Mouse (Mus musculus): ENCODE results near the gene Pex11g. TPM values are rescaled to one million over a fixed set of nuclear protein-coding genes. Genes with fewer than 3 reads are reported as not detected.

Pex11g gene
- polyA plus RNA-seq, 1 experiment: 0.06 TPM

- no peaks in the 10 kb centered on the region for H3K27me3 ChIP-seq (ENCODE audit: control insufficient read depth)
- H3K4me3 ChIP-seq (replicated peaks): no peak overlapping the region
- peaks cover 17% of the 10 kb centered on the region for H3K4me1 ChIP-seq (ENCODE audit: control insufficient read depth)
- H3K9me3 ChIP-seq (ENCODE audit: control insufficient read depth, low read length): no peaks in the 10 kb centered on the region
- TF ChIP-seq GATA1 (IDR thresholded peaks at IDR 0.05; ENCODE audit: low read length) (no peak), TAL1 (IDR thresholded peaks at IDR 0.05; ENCODE audit: low read length) (no peak)
- H3K36me3 ChIP-seq (ENCODE audit: control insufficient read depth): peaks cover 6% of the 10 kb centered on the region; the same call in 1 of the 2 replicates
Measured at GRCm38 (mm10) chr8:3463248-3463647, 4.2 kb downstream of the Pex11g start.

- Histone ChIP-seq H3K9me3 (ENCODE audit: control insufficient read depth, low read length) (no peaks in the 10 kb centered on the region), H3K36me3 (ENCODE audit: control insufficient read depth) (peaks cover 76% of the 10 kb centered on the region)
- TF ChIP-seq TAL1 (IDR thresholded peaks at IDR 0.05; ENCODE audit: low read length) (no peak), GATA1 (IDR thresholded peaks at IDR 0.05; ENCODE audit: low read length) (no peak)
Measured at GRCm38 (mm10) chr8:3451992-3452391, 15.5 kb downstream of the Pex11g start.

GRCm38 (mm10) chr8:3450670-3451069 is 16.8 kb downstream of the Pex11g start:
- H3K4me1 ChIP-seq (ENCODE audit: control insufficient read depth): no peaks in the 10 kb centered on the region
- TF ChIP-seq GATA1 (IDR thresholded peaks at IDR 0.05; ENCODE audit: low read length) (no peak), TAL1 (IDR thresholded peaks at IDR 0.05; ENCODE audit: low read length) (no peak)
- H3K27me3 ChIP-seq (ENCODE audit: control insufficient read depth): no peaks in the 10 kb centered on the region
- H3K36me3 ChIP-seq (ENCODE audit: control insufficient read depth): peaks cover 71% of the 10 kb centered on the region
- H3K4me3 ChIP-seq (replicated peaks): no peak overlapping the region
- no peaks in the 10 kb centered on the region for H3K9me3 ChIP-seq (ENCODE audit: control insufficient read depth, low read length)

More at GRCm38 (mm10) chr8:3451992-3452391, 15.5 kb downstream of the Pex11g start:
- no peak overlapping the region for H3K4me3 ChIP-seq (replicated peaks)
- no peaks in the 10 kb centered on the region for H3K4me1 ChIP-seq (ENCODE audit: control insufficient read depth)
- no peaks in the 10 kb centered on the region for H3K27me3 ChIP-seq (ENCODE audit: control insufficient read depth)

- Histone ChIP-seq H3K4me1 (ENCODE audit: control insufficient read depth) (no peaks in the 10 kb centered on the region), H3K27me3 (ENCODE audit: control insufficient read depth) (no peaks in the 10 kb centered on the region), H3K36me3 (ENCODE audit: control insufficient read depth) (peaks cover 65% of the 10 kb centered on the region), H3K4me3 (replicated peaks) (no peak overlapping the region), H3K9me3 (ENCODE audit: control insufficient read depth, low read length) (no peaks in the 10 kb centered on the region)
- TF ChIP-seq TAL1 (IDR thresholded peaks at IDR 0.05; ENCODE audit: low read length): no peak
- TF ChIP-seq GATA1 (IDR thresholded peaks at IDR 0.05; ENCODE audit: low read length): no peak
Measured at GRCm38 (mm10) chr8:3449226-3449625, 18.3 kb downstream of the Pex11g start.

- H3K36me3 ChIP-seq (ENCODE audit: control insufficient read depth): peaks cover 46% of the 10 kb centered on the region
- H3K27me3 ChIP-seq (ENCODE audit: control insufficient read depth): no peaks in the 10 kb centered on the region
- TF ChIP-seq GATA1 (IDR thresholded peaks at IDR 0.05; ENCODE audit: low read length): no peak
- H3K4me1 ChIP-seq (ENCODE audit: control insufficient read depth): peaks cover 6% of the 10 kb centered on the region
- no peak overlapping the region for H3K4me3 ChIP-seq (replicated peaks)
- H3K9me3 ChIP-seq (ENCODE audit: control insufficient read depth, low read length): no peaks in the 10 kb centered on the region
Measured at GRCm38 (mm10) chr8:3439510-3439909, 28.0 kb downstream of the Pex11g start.

GRCm38 (mm10) chr8:3436492-3436891 is 31.0 kb downstream of the Pex11g start:
- peaks cover 61% of the 10 kb centered on the region for H3K36me3 ChIP-seq (ENCODE audit: control insufficient read depth)
- H3K27me3 ChIP-seq (ENCODE audit: control insufficient read depth): no peaks in the 10 kb centered on the region
- no peak overlapping the region for H3K4me3 ChIP-seq (replicated peaks)
- peaks cover 6% of the 10 kb centered on the region for H3K4me1 ChIP-seq (ENCODE audit: control insufficient read depth)
- no peak for TF ChIP-seq GATA1 (IDR thresholded peaks at IDR 0.05; ENCODE audit: low read length)
- TF ChIP-seq TAL1 (IDR thresholded peaks at IDR 0.05; ENCODE audit: low read length): no peak
- H3K9me3 ChIP-seq (ENCODE audit: control insufficient read depth, low read length): no peaks in the 10 kb centered on the region

- no peak for TF ChIP-seq GATA1 (IDR thresholded peaks at IDR 0.05; ENCODE audit: low read length)
- no peak for TF ChIP-seq TAL1 (IDR thresholded peaks at IDR 0.05; ENCODE audit: low read length)
- H3K4me1 ChIP-seq (ENCODE audit: control insufficient read depth): peaks cover under 1% of the 10 kb centered on the region; the same call in 1 of the 2 replicates
- H3K36me3 ChIP-seq (ENCODE audit: control insufficient read depth): peaks cover 51% of the 10 kb centered on the region
- H3K27me3 ChIP-seq (ENCODE audit: control insufficient read depth): no peaks in the 10 kb centered on the region
- H3K4me3 ChIP-seq (replicated peaks): no peak overlapping the region
- H3K9me3 ChIP-seq (ENCODE audit: control insufficient read depth, low read length): no peaks in the 10 kb centered on the region
Measured at GRCm38 (mm10) chr8:3431113-3431512, 36.4 kb downstream of the Pex11g start.

GRCm38 (mm10) chr8:3429966-3430365 is 37.5 kb downstream of the Pex11g start:
- Histone ChIP-seq H3K36me3 (ENCODE audit: control insufficient read depth) (peaks cover 44% of the 10 kb centered on the region), H3K4me3 (replicated peaks) (no peak overlapping the region)
- TF ChIP-seq TAL1 (IDR thresholded peaks at IDR 0.05; ENCODE audit: low read length) (no peak), GATA1 (IDR thresholded peaks at IDR 0.05; ENCODE audit: low read length) (no peak)

GRCm38 (mm10) chr8:3428426-3428825 is 39.1 kb downstream of the Pex11g start:
- Histone ChIP-seq H3K4me1 (ENCODE audit: control insufficient read depth) (no peaks in the 10 kb centered on the region), H3K27me3 (ENCODE audit: control insufficient read depth) (no peaks in the 10 kb centered on the region), H3K4me3 (replicated peaks) (no peak overlapping the region), H3K9me3 (ENCODE audit: control insufficient read depth, low read length) (no peaks in the 10 kb centered on the region), H3K36me3 (ENCODE audit: control insufficient read depth) (peaks cover 36% of the 10 kb centered on the region)
- TF ChIP-seq TAL1 (IDR thresholded peaks at IDR 0.05; ENCODE audit: low read length) (no peak), GATA1 (IDR thresholded peaks at IDR 0.05; ENCODE audit: low read length) (no peak)

More at GRCm38 (mm10) chr8:3429966-3430365, 37.5 kb downstream of the Pex11g start:
- no peaks in the 10 kb centered on the region for H3K27me3 ChIP-seq (ENCODE audit: control insufficient read depth)
- H3K4me1 ChIP-seq (ENCODE audit: control insufficient read depth): no peaks in the 10 kb centered on the region
- H3K9me3 ChIP-seq (ENCODE audit: control insufficient read depth, low read length): no peaks in the 10 kb centered on the region

GRCm38 (mm10) chr8:3426211-3426610 is 41.3 kb downstream of the Pex11g start:
- no peak overlapping the region for H3K4me3 ChIP-seq (replicated peaks)
- H3K36me3 ChIP-seq (ENCODE audit: control insufficient read depth): peaks cover 20% of the 10 kb centered on the region
- TF ChIP-seq GATA1 (IDR thresholded peaks at IDR 0.05; ENCODE audit: low read length) (no peak), TAL1 (IDR thresholded peaks at IDR 0.05; ENCODE audit: low read length) (no peak)

More at GRCm38 (mm10) chr8:3426211-3426610, 41.3 kb downstream of the Pex11g start:
- Histone ChIP-seq H3K9me3 (ENCODE audit: control insufficient read depth, low read length) (no peaks in the 10 kb centered on the region), H3K27me3 (ENCODE audit: control insufficient read depth) (no peaks in the 10 kb centered on the region), H3K4me1 (ENCODE audit: control insufficient read depth) (no peaks in the 10 kb centered on the region; the same call in 1 of the 2 replicates)
